Mouse (Mus musculus): ENCODE measurements around the gene Zg16. TPM values are rescaled to one million over a fixed set of nuclear protein-coding genes. Genes with fewer than 3 reads are reported as not detected.
A peak's percentile ranks its signal among the peaks of the same experiment; 100 is the strongest.

Zg16 gene
- total RNA-seq, 4 experiments from 2014 or later: not detected

- peak; percentile 33 for DNase-seq
Measured at GRCm38 (mm10) chr7:127066317-127066716, 20.8 kb downstream of the Zg16 start.

DNA sequence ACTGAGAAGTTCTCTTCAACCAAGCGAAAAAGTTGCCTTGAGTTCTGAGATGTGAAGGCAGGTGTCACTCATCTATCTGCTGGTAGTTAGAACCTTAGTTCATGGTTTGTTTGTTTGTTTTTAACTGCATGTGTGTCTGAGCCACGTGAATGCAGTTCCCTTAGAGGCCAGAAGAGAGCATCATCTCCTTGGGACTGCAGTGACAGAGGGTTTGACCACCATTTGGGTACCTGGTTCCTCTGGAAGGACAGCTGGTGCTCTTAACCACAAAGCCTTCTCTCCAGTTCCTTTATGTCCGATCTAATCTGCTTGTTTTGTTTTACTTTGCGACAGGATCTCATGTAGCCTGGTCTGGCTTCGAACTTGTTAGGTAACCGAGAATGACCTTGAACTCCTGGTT is 21.6 kb downstream of the Zg16 start:
- DNase-seq: no peak

- no peak for DNase-seq
Measured at GRCm38 (mm10) chr7:127055026-127055585, 32.0 kb downstream of the Zg16 start.

GRCm38 (mm10) chr7:127041851-127042672 is 45.1 kb downstream of the Zg16 start, which contains the start of gene Kif22:
TSS of gene Kif22 (minus strand) at chr7:127042471.
- peak; percentile 83 for DNase-seq

DNA sequence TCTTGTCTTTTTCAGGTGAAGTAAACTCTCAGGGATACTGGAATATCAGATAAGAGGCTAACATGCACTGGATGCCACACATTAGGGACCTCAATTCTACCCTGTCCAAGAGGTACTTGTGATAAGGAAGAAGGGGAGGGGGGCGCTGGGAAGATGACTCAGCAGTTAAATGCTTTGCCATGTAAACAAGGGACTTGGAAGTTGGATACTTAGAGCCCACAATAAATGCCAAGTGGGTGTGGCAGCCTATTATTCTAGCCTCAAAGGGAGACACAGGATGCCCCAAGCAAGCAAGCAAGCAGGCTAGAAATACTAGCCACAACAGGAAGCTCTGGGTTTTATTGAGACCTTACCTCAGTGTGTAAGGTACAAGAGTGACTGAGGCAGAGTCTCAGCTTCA is 55.9 kb downstream of the Zg16 start:
- DNase-seq: no peak

GRCm38 (mm10) chr7:127030172-127030571 is 57.0 kb downstream of the Zg16 start:
- DNase-seq: no peak

DNA sequence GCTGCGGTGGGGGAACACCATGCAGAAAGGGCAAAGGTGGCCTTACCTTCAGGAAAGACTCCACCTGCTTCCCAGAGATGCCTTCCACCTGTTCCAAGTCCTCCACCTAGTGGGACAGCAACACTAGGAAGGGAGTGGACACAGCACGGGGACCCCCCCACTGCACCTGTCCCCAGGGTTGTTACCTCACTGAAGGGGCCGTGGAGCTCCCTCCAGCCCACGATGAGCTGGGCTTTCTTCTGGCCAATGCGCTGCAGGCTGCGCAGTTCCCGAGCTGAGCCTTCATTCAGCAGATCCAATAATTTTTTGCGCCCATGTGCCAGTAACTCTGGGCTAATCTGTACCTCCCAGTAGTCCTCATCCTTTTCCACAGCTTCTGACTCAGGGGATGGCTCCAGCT is 59.2 kb downstream of the Zg16 start:
- no peak for DNase-seq

DNA sequence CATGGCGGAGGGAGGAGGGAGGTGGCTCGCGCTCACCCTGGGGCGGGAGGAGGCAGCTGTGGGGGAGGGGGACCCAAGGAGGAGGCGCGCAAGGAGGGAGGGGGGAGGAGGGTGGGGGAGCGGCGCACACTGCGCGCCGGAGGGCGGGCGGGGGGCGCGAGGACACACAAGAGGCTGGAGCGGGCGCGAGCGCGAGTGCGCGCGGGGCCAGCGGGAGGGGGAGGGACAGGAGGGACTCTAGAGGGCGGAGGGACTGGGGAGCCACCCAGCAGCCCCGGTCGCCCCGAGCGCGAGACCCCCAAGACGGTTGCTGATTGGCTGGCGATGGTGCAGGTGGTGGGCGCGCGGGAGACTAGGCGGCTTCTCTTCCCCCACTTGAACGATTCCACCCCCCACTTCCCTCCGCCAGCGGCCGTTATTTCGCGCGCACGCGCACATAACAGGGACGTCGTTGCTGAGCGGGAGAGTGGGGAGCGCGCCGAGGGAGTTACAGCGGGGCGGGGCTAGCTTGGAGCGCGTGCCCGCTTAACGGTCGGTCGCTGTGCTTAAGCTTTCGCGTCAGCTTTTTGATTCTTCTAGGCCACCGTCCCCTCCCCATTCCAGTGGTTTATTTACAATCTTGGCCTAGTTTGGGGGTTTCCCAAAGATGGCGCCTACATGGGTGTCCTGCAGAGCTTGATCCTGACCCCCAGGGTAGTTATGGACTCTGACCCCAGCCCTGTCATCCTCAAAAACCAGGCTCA is 60.0 kb downstream of the Zg16 start, which contains the start of gene Maz:
Gene Maz (minus strand): TSS at position 54 of the 743 bp plus-strand sequence.
- DNase-seq: peak; percentile 99

DNA sequence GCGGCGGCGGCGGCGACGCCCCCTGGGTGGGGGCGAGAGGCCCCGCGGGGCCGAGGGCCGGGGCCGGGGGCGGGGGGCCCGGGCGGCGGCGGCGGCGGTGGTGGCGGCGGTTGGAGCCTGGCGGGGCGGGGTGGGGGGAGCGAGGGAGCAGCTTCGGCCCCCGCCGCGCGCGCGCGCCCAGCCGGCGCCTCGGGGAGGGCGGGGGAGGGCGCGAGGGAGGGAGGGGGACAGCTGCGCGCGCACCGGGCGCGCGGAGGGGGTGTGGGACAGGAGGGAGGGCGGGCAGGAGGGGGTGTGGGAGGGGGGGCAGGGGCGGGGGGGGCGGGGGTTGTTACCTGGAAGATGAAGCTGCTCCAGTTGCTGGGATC is 60.5 kb downstream of the Zg16 start:
- DNase-seq: no peak

DNA sequence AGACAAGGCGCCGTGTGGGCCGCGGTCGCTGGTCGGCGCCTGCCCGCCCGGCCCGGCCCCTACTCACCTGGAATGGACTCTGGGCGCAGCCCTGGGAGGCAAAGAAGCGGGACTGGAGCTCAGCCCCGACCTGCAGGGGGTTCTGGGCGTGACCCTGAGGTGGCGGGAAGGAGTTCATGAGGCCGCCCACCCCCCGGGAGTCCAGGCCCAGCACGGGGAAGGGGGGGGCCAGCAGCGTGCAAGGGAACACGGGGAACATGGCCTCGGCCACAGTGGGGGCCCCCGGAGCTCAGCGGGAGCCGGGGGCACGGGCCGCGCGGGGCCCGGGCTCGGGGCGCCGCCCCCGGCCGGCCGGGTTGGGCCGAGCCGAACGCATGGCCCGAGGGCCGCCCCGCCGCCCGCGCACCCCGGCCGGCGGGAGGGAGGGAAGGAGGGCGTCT is 60.9 kb downstream of the Zg16 start:
- DNase-seq: peak; percentile 69

- DNase-seq: peak; percentile 53
Measured at GRCm38 (mm10) chr7:127025556-127026160, 61.5 kb downstream of the Zg16 start.

DNA sequence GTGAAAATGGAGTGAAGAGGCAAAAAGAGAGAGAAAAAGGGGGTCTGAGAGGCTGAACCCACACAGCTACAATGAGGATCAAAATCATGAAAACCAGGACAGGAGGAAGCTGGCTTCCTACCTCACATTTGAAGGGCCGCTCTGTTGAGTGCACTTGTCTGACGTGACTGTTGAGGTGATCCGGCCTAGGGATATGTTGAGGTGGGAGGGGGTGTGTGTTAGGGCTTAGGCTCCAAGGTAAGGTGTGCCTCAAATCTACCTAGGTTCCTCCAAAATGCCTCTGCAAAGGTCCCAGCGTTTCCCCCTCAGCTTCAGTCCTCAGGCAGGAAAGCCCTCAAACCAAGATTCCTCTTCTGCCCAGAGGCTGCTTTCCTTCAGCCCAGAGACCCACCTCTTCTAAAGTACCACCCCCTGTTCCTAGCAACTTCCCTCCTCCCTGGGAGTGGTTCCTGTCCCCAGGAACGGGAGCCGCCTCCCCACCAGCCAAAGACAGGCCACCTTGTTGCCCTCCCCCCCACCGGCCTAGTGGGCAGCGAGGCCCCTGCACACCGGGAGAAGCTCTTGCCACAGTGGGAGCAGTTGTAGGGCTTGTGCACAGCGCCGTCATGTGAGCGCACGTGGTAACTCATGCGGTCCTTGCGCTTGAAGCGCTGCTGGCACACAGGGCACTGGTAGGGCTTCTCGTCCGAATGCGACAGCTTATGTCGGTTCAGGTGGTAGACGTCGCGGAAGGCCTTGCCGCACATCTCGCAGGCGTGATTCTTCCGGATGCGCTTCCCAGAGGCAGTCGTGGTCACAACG is 62.2 kb downstream of the Zg16 start:
- peak; percentile 81 for DNase-seq

DNA sequence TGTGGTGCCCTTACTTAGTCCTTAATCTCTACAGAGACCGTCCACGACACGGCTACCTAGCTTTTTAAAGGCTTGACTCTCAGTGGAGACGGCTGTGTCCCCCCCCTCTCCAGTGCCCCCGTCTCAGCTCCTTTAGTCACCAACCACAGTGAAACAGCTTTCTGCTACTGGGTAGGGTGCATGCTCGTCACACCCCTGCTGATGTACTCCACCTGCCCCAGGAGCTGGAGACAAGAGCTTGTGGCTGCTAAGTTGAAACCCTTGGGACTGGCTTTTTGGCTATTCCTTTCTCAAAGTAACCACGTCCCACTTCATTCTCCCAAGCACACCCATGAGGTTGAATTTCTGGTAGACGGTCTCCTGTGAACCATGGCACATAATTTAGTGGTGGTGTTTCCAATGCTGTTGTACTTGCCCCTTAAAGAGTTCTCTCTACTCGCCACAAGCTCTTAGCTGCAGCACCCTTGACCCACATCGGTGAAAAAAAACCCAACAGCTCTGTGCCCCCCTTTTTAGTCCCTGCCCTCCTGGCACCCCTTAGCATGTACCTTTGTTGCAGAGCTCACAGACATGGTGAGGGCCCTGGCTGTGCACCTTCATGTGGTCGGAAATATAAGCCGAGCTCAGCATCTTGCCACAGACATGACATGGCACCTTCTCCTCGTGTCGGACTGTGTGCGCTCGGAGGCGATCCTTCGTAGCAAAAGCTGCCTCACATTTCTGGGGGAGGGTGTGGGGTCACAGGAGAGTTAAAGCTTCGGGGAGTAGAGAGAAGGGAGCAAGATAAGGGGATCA is 63.0 kb downstream of the Zg16 start:
- peak; percentile 33 for DNase-seq

- DNase-seq: peak; percentile 26
Measured at GRCm38 (mm10) chr7:127023272-127023691, 63.8 kb downstream of the Zg16 start.

DNA sequence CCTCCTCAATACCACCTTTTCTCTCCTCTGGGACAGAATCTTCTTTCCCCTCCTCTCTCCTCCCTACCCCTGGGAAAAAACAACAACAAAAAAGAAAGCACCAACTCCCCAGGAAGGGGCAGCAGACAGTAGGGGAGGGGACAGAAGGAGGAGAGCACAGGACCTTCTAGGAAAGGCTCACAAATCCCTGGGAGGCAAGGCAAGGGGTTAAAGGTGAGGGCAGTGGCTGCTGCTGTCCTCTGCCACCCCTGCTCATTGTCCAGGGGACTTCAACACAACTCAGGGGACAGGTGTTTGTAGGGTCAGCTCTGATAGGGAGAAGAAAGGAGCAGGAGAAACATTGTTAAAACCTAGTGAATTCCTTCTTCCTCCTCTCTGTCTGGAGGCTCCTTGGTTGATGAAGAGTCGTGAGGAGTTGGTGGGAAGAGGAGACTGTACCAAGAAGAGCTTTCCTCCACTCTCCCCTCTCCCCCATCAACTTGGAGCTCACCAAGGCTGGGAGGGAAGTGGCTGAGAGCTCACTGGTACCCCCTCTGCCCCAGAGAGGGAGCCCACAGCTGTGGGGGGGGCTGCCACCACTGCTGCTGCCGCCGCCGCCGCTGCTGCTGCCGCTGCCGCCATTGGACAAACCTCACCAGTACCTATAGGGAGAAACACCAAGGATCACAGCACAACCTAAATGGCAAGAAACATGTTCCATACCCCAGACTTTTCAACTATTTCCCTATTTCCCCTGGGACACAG is 64.4 kb downstream of the Zg16 start:
- no peak for DNase-seq

- DNase-seq: no peak
Measured at GRCm38 (mm10) chr7:127021563-127022527, 65.3 kb downstream of the Zg16 start.

DNA sequence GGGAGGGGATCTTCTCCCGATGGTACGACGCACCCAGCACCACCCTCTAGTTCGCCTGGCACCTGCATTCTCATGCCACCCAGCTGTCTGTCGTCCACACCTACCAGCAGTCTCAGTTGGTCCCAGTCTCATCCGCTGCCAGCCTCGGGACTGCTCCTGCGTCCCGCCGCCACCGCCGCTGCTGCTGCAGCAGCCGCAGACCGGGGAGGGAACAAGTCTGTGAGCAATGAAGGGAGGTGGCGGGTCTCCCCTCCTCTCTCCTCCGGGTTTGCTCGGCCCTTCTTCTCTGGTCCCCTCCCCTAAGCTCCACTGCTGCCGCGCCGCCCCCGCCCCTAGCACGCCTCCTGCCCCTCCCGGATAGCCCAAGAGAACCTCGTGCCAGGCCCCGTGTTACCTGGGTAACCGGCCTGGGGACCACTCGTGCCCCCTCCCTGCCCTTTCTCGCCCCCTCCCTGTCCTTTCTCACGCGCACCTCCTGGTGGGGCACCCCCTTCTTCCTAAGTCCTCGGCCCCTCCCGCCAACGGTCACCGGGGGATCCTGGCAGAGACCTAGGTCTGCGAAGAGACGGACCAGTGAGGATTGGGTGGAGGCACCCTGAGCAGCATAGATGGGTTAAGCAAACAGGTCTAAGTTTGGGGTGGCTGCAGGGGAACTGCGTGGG is 66.1 kb downstream of the Zg16 start, which contains the start of the genes Gm42742 and Prrt2:
Gene Gm42742 (minus strand): TSS at position 197 of the 662 bp plus-strand sequence.
Gene Prrt2 (minus strand): TSS at position 311 of the 662 bp plus-strand sequence.
- peak; percentile 29 for DNase-seq

- DNase-seq: no peak
Measured at GRCm38 (mm10) chr7:127020491-127020890, 66.6 kb downstream of the Zg16 start.

All from adrenal gland, adult 8-10 months (tissue).